Mouse (Mus musculus): ENCODE measurements around the gene Adcy10. TPM values are rescaled to one million over a fixed set of nuclear protein-coding genes. Genes with fewer than 3 reads are reported as not detected.
A peak's percentile ranks its signal among the peaks of the same experiment; 100 is the strongest.

The Adcy10 gene
- polyA plus RNA-seq, 1 experiment: not detected

DNA sequence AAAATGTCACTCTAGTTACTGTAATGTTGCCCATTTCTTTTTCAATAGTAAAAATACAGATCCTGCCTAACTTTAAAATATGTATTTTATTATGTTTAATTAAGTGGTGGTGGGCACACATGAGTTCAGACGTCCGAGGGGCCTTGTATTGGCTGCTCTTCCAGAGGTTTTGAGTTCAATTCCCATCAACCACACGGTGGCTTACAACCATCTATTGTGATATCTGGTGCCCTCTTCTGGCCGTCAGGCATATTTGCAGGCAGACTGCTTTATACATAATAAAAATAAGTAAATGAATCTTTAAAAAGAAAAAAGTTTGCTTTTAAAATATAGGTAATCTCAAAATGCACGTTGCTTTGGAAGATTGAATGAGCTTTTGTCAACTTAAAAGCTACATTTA, 94.3 kb downstream of the Adcy10 start:
- H3K9me3 ChIP-seq (replicated peaks; ENCODE audit: control insufficient read depth, insufficient read depth, low read length, poor library complexity, severe bottlenecking): no peaks in the 10 kb centered on the region
- no peaks in the 10 kb centered on the region for H3K27me3 ChIP-seq (ENCODE audit: control insufficient read depth, insufficient read depth, low read length, poor library complexity, severe bottlenecking)
- no peak overlapping the region for H3K4me3 ChIP-seq (ENCODE audit: low read depth, low read length)
- TF ChIP-seq CTCF (IDR thresholded peaks at IDR 0.05; ENCODE audit: low read depth, low read length) (no peak), POLR2A (IDR thresholded peaks at IDR 0.05; ENCODE audit: insufficient read depth, low read length) (no peak), EP300 (IDR thresholded peaks at IDR 0.05; ENCODE audit: insufficient read depth, low read depth, low read length) (no peak)
- peaks cover 6% of the 10 kb centered on the region for H3K4me1 ChIP-seq (ENCODE audit: control insufficient read depth, insufficient read depth, low read length)
- no peak overlapping the region for H3K9ac ChIP-seq (ENCODE audit: low read depth, poor library complexity, severe bottlenecking)
- H3K36me3 ChIP-seq (ENCODE audit: control insufficient read depth, insufficient read depth, low read length, poor library complexity, severe bottlenecking): no peaks in the 10 kb centered on the region
- no peak overlapping the region for H3K27ac ChIP-seq (ENCODE audit: insufficient read depth, low read length)

DNA sequence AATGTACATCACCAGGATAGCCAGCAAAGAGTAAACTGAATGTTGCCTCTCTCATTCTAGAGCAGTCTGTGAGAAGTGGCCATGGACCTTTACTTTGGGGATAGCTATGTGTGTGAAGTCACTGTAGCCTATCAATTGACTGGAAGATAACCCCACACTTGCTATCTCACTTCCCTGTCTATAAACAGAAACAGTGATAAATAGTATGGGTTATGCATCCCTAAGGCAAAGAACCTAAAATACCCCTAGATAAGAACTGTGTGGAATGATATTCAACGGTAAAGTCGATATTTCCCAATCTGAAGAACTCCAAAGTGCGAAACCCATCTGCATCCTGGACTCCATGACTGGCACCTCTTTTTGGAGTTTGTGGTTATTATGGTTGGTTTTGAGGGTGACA, 96.3 kb downstream of the Adcy10 start:
- TF ChIP-seq EP300 (IDR thresholded peaks at IDR 0.05; ENCODE audit: insufficient read depth, low read depth, low read length) (no peak), CTCF (IDR thresholded peaks at IDR 0.05; ENCODE audit: low read depth, low read length) (no peak), POLR2A (IDR thresholded peaks at IDR 0.05; ENCODE audit: insufficient read depth, low read length) (no peak)
- no peaks in the 10 kb centered on the region for H3K27me3 ChIP-seq (ENCODE audit: control insufficient read depth, insufficient read depth, low read length, poor library complexity, severe bottlenecking)
- H3K9ac ChIP-seq (ENCODE audit: low read depth, poor library complexity, severe bottlenecking): 0 out of 2 replicates have a peak overlapping the region, but pooled peaks have one; percentile 8
- H3K9me3 ChIP-seq (replicated peaks; ENCODE audit: control insufficient read depth, insufficient read depth, low read length, poor library complexity, severe bottlenecking): no peaks in the 10 kb centered on the region
- H3K27ac ChIP-seq (ENCODE audit: insufficient read depth, low read length): no peak overlapping the region
- peaks cover 6% of the 10 kb centered on the region for H3K4me1 ChIP-seq (ENCODE audit: control insufficient read depth, insufficient read depth, low read length)
- no peaks in the 10 kb centered on the region for H3K36me3 ChIP-seq (ENCODE audit: control insufficient read depth, insufficient read depth, low read length, poor library complexity, severe bottlenecking)
- H3K4me3 ChIP-seq (ENCODE audit: low read depth, low read length): no peak overlapping the region

DNA sequence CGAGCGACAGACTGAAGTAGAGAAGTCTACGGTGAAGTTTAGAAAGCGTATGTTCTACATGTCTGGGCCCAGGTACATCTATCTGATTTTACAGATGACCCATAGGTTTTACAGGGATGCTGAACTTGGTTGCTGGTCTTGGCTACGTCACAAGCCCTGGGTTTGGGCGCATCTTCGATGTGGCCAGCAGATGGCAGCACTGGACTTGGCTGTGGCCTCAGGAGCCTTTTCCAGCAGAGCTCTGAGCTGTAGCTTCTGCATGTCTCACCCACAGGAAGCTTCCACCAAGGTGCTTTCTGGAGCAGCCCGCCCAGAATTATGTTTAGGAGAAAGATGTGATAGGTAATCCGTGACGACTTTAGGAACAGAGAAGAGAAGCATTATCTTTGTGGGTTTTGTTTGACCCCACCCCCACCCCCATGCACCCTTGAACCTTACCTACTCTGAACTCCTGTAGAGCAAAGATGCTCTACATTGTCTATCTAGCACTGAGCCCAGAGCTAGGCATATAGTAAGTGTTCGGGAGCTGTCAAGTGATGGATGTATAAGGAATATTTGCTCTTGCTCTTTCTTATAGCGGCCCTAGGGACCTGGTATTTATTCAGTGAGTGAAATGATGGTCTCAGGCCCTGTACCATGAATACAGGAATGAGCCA, 98.7 kb downstream of the Adcy10 start:
- Histone ChIP-seq H3K9ac (ENCODE audit: low read depth, poor library complexity, severe bottlenecking) (no peak overlapping the region), H3K4me3 (ENCODE audit: low read depth, low read length) (no peak overlapping the region), H3K4me1 (ENCODE audit: control insufficient read depth, insufficient read depth, low read length) (peaks cover 6% of the 10 kb centered on the region), H3K36me3 (ENCODE audit: control insufficient read depth, insufficient read depth, low read length, poor library complexity, severe bottlenecking) (no peaks in the 10 kb centered on the region), H3K9me3 (replicated peaks; ENCODE audit: control insufficient read depth, insufficient read depth, low read length, poor library complexity, severe bottlenecking) (no peaks in the 10 kb centered on the region), H3K27me3 (ENCODE audit: control insufficient read depth, insufficient read depth, low read length, poor library complexity, severe bottlenecking) (no peaks in the 10 kb centered on the region), H3K27ac (ENCODE audit: insufficient read depth, low read length) (no peak overlapping the region)
- TF ChIP-seq CTCF (IDR thresholded peaks at IDR 0.05; ENCODE audit: low read depth, low read length): peak; percentile 97
- no peak for TF ChIP-seq POLR2A (IDR thresholded peaks at IDR 0.05; ENCODE audit: insufficient read depth, low read length)
- no peak for TF ChIP-seq EP300 (IDR thresholded peaks at IDR 0.05; ENCODE audit: insufficient read depth, low read depth, low read length)

DNA sequence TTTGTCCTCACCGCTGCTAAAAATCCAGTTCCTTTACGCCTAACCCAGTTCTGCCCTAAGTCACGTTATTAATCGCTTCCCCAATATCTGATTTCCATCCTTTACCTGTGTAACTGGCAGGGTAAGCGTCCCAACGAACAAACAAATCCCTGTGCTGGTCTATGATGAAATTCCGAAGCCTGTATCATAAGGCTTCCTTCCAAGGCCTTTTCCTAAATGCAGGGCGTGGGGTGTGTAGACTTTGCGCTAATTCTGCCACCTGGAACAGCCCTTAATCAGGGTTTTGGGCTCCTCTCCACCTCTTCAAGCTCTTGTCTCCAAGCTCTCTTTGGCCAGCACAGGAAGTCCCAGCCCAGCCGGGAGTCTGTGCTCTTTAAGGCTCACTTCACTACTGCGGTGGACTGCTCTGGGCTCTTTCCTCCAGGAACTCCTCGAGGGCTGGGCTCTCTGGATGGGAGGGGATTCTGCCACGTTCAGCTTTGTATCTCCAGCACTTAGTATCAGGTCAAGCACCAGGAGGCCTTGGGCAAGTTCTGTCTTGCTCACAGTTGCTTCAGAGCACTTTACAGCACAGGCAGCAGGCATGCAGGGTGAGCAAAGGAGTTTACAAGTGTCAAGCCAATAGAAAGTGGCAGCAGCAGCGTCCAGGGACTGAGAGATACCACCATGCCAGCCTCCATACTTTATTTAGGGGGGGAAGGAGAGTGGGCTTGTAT, 100.6 kb downstream of the Adcy10 start:
- Histone ChIP-seq H3K27ac (ENCODE audit: insufficient read depth, low read length) (no peak overlapping the region), H3K9ac (ENCODE audit: low read depth, poor library complexity, severe bottlenecking) (0 out of 2 replicates have a peak overlapping the region, but pooled peaks have one; percentile 15), H3K36me3 (ENCODE audit: control insufficient read depth, insufficient read depth, low read length, poor library complexity, severe bottlenecking) (no peaks in the 10 kb centered on the region), H3K4me1 (ENCODE audit: control insufficient read depth, insufficient read depth, low read length) (peaks cover 6% of the 10 kb centered on the region), H3K4me3 (ENCODE audit: low read depth, low read length) (no peak overlapping the region), H3K9me3 (replicated peaks; ENCODE audit: control insufficient read depth, insufficient read depth, low read length, poor library complexity, severe bottlenecking) (no peaks in the 10 kb centered on the region), H3K27me3 (ENCODE audit: control insufficient read depth, insufficient read depth, low read length, poor library complexity, severe bottlenecking) (no peaks in the 10 kb centered on the region)
- TF ChIP-seq CTCF (IDR thresholded peaks at IDR 0.05; ENCODE audit: low read depth, low read length) (no peak), POLR2A (IDR thresholded peaks at IDR 0.05; ENCODE audit: insufficient read depth, low read length) (no peak), EP300 (IDR thresholded peaks at IDR 0.05; ENCODE audit: insufficient read depth, low read depth, low read length) (no peak)

DNA sequence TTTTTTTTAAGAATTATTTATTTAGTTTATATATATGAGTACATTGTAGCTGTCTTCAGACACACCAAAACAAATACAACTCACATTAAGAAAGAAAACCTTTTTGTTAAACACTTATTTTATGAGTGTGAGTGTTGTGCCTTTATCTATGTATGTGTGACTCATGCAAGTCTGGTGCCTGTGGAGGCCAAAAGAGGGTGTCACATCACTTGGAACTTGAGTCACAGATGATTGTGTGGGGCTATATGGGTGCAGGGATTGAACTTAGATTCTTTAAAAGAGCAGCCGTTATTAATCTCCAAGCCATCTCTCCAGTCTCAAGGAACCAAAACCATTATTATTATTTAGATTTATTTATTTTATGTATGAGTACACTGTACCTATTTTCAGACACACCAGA, 101.4 kb downstream of the Adcy10 start:
- no peak overlapping the region for H3K4me3 ChIP-seq (ENCODE audit: low read depth, low read length)
- H3K9me3 ChIP-seq (replicated peaks; ENCODE audit: control insufficient read depth, insufficient read depth, low read length, poor library complexity, severe bottlenecking): no peaks in the 10 kb centered on the region
- TF ChIP-seq EP300 (IDR thresholded peaks at IDR 0.05; ENCODE audit: insufficient read depth, low read depth, low read length): no peak
- TF ChIP-seq CTCF (IDR thresholded peaks at IDR 0.05; ENCODE audit: low read depth, low read length): no peak
- TF ChIP-seq POLR2A (IDR thresholded peaks at IDR 0.05; ENCODE audit: insufficient read depth, low read length): no peak

DNA sequence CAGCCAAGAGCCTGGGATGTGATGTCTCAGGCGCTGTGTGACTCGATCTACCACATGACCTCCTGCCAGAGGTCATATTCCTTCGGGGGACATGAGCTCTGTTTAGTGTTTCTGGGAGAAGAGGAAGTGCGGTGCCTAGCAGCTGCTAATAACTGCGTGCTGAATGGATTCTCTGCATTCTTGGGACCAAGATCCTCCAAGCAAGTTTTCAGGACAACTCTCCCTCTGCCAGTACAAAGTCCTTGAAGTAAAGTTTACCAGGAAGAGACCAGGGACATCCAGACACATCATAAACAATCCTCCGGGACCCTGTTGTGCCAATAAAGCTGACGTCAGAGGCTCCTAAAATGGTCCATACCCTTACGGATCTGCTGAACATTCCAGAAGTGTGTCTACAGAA, 102.9 kb downstream of the Adcy10 start:
- H3K4me3 ChIP-seq (ENCODE audit: low read depth, low read length): no peak overlapping the region
- H3K4me1 ChIP-seq (ENCODE audit: control insufficient read depth, insufficient read depth, low read length): no peaks in the 10 kb centered on the region
- no peak for TF ChIP-seq CTCF (IDR thresholded peaks at IDR 0.05; ENCODE audit: low read depth, low read length)
- H3K27ac ChIP-seq (ENCODE audit: insufficient read depth, low read length): no peak overlapping the region
- H3K9me3 ChIP-seq (replicated peaks; ENCODE audit: control insufficient read depth, insufficient read depth, low read length, poor library complexity, severe bottlenecking): no peaks in the 10 kb centered on the region
- H3K27me3 ChIP-seq (ENCODE audit: control insufficient read depth, insufficient read depth, low read length, poor library complexity, severe bottlenecking): no peaks in the 10 kb centered on the region
- H3K36me3 ChIP-seq (ENCODE audit: control insufficient read depth, insufficient read depth, low read length, poor library complexity, severe bottlenecking): peaks cover 3% of the 10 kb centered on the region; the same call in 1 of the 2 replicates
- no peak overlapping the region for H3K9ac ChIP-seq (ENCODE audit: low read depth, poor library complexity, severe bottlenecking)

More for the DNA sequence above, 101.4 kb downstream of the Adcy10 start:
- H3K27ac ChIP-seq (ENCODE audit: insufficient read depth, low read length): no peak overlapping the region
- H3K4me1 ChIP-seq (ENCODE audit: control insufficient read depth, insufficient read depth, low read length): peaks cover 6% of the 10 kb centered on the region
- no peak overlapping the region for H3K9ac ChIP-seq (ENCODE audit: low read depth, poor library complexity, severe bottlenecking)
- H3K36me3 ChIP-seq (ENCODE audit: control insufficient read depth, insufficient read depth, low read length, poor library complexity, severe bottlenecking): no peaks in the 10 kb centered on the region; the same call in 1 of the 2 replicates
- H3K27me3 ChIP-seq (ENCODE audit: control insufficient read depth, insufficient read depth, low read length, poor library complexity, severe bottlenecking): no peaks in the 10 kb centered on the region
